Mouse (Mus musculus) frontal cortex, adult (tissue): ENCODE measurements at regions not wholly inside any gene's neighbourhood (a gene's known extent, or its start where the extent isn't known, plus 50 kb on each side); places are given as distances from the start of the nearest gene placed in this dataset.
"Not testable (repeated sequence)": the region's sequence is repeated elsewhere in the genome, so short reads cannot be mapped to it uniquely, and the experiment has no call there.

ENCODE experiments used
- ATAC-seq: cut with Nextera tagmentation; 2 replicates; pipeline ENCODE4 v1.9.2; 2017; ENCODE audit warnings: mild to moderate bottlenecking, moderate library complexity, mixed read lengths; ENCODE audit not compliant: low TSS enrichment

GRCm38 (mm10) chr10:96253671-96254070, 117.3 kb downstream of the Gm5426 start:
- no peak for ATAC-seq

GRCm38 (mm10) chr10:96254250-96254862, 118.0 kb downstream of the Gm5426 start:
- no peak for ATAC-seq

- ATAC-seq: no peak
Observed at GRCm38 (mm10) chr10:96257935-96258334, 121.5 kb downstream of the Gm5426 start.

- ATAC-seq: no peak
Observed at GRCm38 (mm10) chr10:96259242-96259641, 122.8 kb downstream of the Gm5426 start.

GRCm38 (mm10) chr10:96259648-96260047, 123.2 kb downstream of the Gm5426 start:
- no peak for ATAC-seq

DNA sequence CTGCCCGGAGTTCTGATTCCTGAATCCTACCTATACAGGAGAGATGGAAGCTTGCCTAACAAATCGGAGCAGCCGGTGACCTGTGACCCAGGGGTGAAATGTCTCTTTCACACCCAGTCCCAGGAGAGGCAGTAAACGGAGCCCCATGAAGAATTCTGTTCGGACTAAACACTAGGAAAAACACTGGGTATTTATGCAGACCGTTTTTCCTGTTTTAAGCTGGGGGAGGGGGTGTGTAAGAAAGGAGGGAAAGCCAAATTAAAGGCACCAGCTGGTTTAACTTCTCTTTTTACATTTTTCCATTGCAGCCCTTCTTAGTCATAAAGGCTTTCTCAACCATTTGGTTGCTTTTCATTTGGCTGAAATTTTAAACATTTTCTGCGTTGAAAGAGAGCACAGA, 127.1 kb downstream of the Gm5426 start:
- peak; percentile 84 for ATAC-seq

DNA sequence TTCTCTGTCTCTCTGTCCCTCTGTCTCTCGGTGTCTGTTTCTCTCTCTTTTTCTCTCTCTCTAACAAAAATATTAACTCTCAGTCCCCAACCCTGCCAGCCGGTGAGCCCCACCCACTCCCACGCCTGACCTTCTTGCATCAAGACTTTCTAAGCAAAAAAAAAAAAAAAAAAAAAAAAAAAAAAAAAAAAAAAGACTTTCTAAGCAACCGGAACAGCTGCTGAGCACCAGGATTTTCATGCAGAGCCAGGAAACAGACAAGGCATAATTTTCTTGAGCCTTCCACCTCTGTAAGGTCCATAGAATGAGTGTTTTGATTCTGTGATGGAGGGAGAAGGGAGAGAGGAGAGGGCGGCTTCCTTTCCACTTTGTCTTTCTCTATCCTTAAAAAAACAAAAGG, 128.0 kb downstream of the Gm5426 start:
- ATAC-seq: no peak

- no peak for ATAC-seq
Observed at GRCm38 (mm10) chr10:96264866-96265265, 128.5 kb downstream of the Gm5426 start.

DNA sequence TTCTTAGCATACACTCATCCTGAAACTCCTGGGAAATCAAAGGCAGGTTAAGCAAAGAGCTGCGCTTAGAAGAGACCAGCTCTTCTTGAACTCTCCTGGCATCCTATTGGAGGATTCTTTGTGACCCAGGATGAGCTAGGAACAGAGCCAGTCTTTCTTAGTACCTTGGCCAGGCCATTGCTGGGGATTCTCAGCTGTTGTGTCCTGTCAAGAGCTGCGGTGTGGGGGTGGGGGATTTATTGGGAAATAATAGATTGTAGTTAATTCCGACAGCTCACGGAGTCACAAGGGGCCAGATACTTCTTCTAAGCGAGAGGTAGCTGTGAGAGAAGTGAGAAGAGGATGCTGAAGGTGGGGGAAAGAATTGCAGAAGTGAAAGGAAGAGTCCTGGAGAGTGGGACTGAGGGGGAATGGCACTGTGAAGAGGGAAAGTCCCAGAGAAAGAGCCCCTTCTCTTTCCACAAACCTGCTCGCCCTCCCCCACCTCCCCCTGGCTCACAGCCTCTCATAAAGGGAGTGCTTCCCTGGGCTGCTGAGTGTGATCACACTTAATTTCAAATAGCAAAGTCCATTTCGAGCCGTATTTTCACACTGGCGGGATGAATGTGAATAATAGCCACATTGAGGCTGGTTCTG, 129.8 kb downstream of the Gm5426 start:
- no peak for ATAC-seq

DNA sequence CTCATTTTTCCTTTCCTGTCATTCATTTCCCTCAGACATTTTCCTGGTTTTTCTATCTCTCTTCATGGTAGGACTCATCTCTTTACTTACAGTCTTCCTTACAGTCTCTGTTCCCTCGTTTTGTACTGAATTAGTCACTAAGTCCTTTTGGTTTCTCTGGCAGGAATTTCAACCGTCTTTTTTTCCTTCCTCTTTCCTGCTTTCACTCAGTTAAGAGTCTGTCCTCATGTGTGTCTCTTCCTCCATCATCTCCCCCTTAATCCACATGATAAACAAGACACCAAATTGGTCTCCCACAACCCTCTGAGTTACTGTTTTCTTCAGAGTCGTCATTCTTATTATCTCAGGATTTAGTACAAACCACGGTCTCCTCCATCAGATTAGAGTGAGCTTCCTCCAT, 131.2 kb downstream of the Gm5426 start:
- ATAC-seq: no peak

DNA sequence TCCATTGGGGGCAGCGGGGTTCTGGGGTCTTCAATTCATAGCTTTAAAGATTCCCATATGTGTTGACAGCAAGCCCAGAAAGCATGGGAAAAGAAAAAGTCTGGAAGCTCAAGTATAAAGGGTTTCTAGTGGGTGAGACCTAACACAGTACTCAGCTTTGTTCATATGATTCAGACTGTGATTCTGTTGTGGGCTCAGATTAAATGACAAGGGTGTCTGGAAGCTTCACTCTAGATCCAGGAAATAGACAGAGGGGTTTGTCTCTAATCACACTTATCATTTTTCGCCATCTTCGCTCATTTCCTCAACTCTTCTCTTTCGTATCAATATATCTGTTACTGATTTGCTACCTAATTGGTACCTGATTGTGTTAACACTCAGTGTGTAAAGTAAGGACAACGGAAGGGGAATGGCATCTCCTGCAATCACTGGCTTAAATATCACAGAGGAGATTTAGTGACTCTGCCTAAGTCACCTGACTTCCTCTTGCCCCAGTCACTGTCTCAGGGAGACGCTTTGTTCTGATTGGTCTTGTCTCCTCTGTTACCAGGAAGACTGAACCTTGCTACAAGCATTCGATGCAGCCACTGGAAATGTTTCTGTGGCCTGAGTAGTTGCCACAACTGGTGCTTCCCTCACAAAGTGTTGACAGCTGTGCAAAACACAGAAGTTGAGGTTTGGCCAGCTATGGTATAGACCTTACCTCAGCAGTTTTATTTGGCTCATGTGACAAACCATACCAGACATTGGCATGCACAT, 137.4 kb downstream of the Gm5426 start:
- no peak for ATAC-seq

DNA sequence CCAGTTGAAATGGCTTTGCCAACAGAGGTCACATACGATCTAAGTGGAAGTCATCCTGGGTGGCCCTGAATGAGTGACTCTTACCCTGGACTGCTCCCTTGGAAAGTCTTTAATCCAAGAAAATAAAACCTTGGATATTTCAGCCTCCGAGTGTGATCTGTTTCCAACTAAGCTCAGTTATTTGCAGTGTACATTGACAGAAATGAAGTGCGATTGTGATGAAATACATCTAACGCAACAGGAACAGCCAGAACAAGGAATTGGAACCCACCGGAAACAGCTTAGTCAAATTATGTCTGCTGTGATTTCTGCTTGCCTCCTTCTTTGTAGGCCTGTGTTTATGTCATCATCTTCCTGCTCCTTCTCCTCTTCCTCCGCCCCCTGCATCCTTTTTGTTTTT, 143.7 kb downstream of the Gm5426 start:
- ATAC-seq: no peak

DNA sequence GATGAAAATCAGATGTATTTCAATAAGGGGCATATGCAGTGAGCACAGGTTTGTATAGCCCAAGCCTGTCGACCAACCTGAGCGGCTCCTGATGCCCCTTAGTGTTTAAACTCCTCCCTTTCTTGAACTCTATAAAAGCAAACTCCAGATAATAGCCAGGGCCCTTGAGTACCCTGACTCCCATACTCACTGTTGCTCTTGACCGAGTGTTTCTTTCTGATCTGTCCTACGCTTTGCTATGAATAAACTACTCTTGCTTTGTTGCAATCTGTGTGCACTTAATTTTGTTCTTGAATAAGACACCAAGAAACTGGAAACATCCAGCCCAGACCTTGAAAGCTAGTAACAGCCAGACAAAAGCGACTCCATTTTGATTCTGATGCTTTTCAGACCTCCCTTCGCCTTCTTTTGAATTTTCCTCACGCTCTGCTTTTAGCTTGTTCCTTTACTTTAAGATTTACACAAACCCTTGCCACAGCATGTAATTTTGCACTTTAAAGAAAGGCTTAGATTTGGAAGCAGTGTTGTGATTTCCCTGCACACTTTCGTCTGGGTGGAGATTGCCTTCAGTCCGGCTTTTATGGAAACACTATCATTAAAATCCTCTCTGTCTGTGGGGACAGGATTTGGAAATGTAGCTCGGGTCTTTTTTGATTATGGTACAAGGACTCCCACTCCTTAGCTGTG, 149.1 kb downstream of the Gm5426 start:
- ATAC-seq: no peak

DNA sequence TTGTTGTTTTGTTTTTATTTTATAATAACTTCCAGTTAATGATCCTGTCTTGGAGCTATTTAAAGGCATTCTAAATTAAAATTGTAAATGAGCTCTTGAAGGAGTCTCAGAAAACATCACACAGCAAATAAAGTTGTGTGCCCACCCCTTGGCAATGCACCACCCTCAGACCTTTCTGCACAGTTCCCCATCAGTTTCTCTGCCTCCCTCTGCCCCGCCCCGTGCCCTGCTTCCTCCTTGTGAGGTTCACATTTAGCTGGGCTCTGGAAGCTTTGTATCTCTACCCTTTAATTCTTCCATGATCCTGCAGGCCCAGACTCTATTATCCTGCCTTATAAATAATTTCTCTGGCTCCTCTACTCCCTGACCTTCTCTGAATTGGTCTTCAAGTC, 149.7 kb downstream of the Gm5426 start:
- no peak for ATAC-seq

- not testable (repeated sequence) for ATAC-seq
Observed at GRCm38 (mm10) chr10:96289005-96289404, 152.6 kb downstream of the Gm5426 start.

- ATAC-seq: no peak
Observed at GRCm38 (mm10) chr10:96293622-96294021, 157.2 kb downstream of the Gm5426 start.

GRCm38 (mm10) chr10:96294666-96295065, 158.3 kb downstream of the Gm5426 start:
- ATAC-seq: no peak

DNA sequence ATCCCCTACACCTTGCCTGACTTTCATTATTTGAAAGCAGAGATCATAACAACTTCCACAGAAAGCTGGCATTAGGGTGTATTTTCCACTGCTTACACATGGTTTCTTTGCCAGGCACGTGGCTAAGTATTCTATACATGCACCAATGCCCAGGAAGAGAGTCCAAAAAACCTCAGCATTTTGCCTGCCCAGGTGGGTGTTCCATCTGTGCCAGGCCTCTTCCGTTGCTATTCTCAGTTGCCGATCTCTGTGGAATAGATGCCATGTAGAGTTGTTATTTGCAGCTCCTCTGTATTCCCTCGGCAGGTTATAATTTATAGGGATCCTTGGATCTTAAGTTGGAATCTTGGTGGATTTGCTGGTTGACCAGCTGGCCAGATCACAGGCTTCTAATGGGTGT, 161.3 kb downstream of the Gm5426 start:
- peak; percentile 67 for ATAC-seq

- ATAC-seq: no peak
Observed at GRCm38 (mm10) chr10:96298566-96298965, 162.2 kb downstream of the Gm5426 start.

DNA sequence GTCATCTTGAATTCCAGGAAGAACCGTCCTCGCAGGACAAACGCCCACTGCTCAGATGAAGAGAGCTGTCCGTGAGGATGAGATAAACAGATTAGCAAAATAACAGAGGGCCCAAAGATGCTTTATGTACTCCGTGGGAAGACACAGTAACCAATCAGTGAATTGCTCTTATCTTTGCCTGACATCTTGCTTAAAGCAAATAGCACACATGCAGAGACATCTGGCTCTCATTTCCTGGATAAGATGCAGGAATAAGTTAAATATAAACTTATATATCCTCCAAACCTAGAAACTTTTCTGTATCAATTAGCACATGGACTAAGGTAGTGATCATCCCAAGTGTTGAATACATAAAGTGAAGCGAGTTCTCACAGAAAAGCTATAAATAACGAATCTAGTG, 169.3 kb downstream of the Gm5426 start:
- ATAC-seq: no peak

GRCm38 (mm10) chr10:96308713-96309445, 172.5 kb downstream of the Gm5426 start:
- no peak for ATAC-seq

DNA sequence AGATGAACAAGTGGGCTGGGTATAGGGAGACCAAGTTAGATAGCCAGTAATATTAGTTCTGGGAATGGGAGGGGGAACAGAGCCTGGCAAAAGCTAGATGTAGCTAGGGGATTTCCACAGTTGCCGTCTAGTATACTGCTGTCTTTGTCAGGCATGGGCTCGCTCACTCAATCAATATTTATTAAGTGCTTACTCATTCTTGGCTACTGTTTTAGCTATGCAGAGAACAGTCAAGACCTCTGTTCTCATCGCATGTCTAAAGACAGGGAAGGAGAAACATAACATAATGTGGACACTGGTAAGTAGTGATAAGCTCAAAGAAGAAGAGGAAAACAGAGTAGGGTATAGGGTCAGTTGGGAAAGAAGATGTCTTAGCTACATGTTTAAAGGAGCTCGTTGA, 173.4 kb downstream of the Gm5426 start:
- ATAC-seq: no peak
